Mouse (Mus musculus) heart, embryonic 14.5 days (tissue): ENCODE results near the gene Ptprn2. TPM values are rescaled to one million over a fixed set of nuclear protein-coding genes. Genes with fewer than 3 reads are reported as not detected.

Source experiments
- ATAC-seq: fragments of 200-750 bp; cut with Nextera tagmentation; 2 replicates; pipeline ENCODE4 v1.8.0; 2017; ENCODE audit warnings: low read depth, moderate TSS enrichment; ENCODE audit not compliant: insufficient number of reproducible peaks, insufficient read depth, low FRiP score
- H3K27ac ChIP-seq, 2 experiments: fragments of 200-500 bp in 1 of 2; fragments of 300-500 bp in 1 of 2; sonication (generic) in 1 of 2; replicated peaks in 1 of 2; 2 replicates each; pipeline ENCODE4 v1.5.1; 2012 to 2014; ENCODE audit warnings: low read depth in 2 of 2, low read length in 2 of 2, control low read depth in 1 of 2, mild to moderate bottlenecking in 1 of 2, mixed read lengths in 1 of 2; ENCODE audit not compliant: control insufficient read depth in 1 of 2, insufficient read depth in 1 of 2
- H3K27me3 ChIP-seq: fragments of 300-500 bp; sonication (generic); 2 replicates; pipeline ENCODE4 v1.6.1; 2014; ENCODE audit warnings: mild to moderate bottlenecking, low read length, control low read depth; ENCODE audit not compliant: control insufficient read depth, insufficient read depth
- H3K36me3 ChIP-seq: fragments of 300-500 bp; sonication (generic); 2 replicates; pipeline ENCODE4 v1.6.1; 2014; ENCODE audit warnings: mild to moderate bottlenecking, control low read depth, low read length, mixed read lengths; ENCODE audit not compliant: control insufficient read depth, insufficient read depth
- H3K4me1 ChIP-seq, 2 experiments: fragments of 200-500 bp in 1 of 2; fragments of 300-500 bp in 1 of 2; sonication (generic) in 1 of 2; 2 replicates each; pipeline ENCODE4 v1.6.1; 2012 to 2014; ENCODE audit warnings: low read length in 2 of 2, control low read depth in 1 of 2, mixed read lengths in 1 of 2; ENCODE audit not compliant: control insufficient read depth in 2 of 2, insufficient read depth in 2 of 2
- H3K4me2 ChIP-seq: fragments of 300-500 bp; sonication (generic); 2 replicates; pipeline ENCODE4 v1.6.1; 2014; ENCODE audit warnings: mild to moderate bottlenecking, low read length
- H3K4me3 ChIP-seq, 2 experiments: fragments of 200-500 bp in 1 of 2; fragments of 300-500 bp in 1 of 2; sonication (generic) in 1 of 2; 2 replicates each; pipeline ENCODE4 v1.5.1; 2012 to 2014; ENCODE audit warnings: low read length in 2 of 2, mild to moderate bottlenecking in 2 of 2, control low read depth in 1 of 2, low read depth in 1 of 2, moderate library complexity in 1 of 2; ENCODE audit not compliant: control insufficient read depth in 1 of 2, insufficient read depth in 1 of 2
- H3K9ac ChIP-seq: fragments of 300-500 bp; sonication (generic); 2 replicates; pipeline ENCODE4 v1.6.1; 2014; ENCODE audit warnings: mild to moderate bottlenecking, low read length
- H3K9me3 ChIP-seq: fragments of 300-500 bp; sonication (generic); 2 replicates; pipeline ENCODE4 v1.6.1; 2016; ENCODE audit warnings: low read length, control low read depth; ENCODE audit not compliant: control insufficient read depth
- WGBS: fragments of 180-500 bp; shearing (Covaris S2); extraction: QIAGEN DNeasy Blood & Tissue Kit; methylation state at CpG from one replicate; pipeline ENCODE4 v1.1.7; 2014; 5-methylcytosine and 5-hydroxymethylcytosine counted together
- polyA plus RNA-seq: library from polyadenylated mRNA; unstranded; fragments of >200 nt; fragmentation: Nextera tagmentation; extraction: Ambion mirVana; gene quantifications from 2 replicates; pipeline ENCODE4 v1.2.1, GENCODE M21; 2014

Ptprn2 gene
- polyA plus RNA-seq, 1 experiment from 2014 or later, result 0.20 TPM

DNA sequence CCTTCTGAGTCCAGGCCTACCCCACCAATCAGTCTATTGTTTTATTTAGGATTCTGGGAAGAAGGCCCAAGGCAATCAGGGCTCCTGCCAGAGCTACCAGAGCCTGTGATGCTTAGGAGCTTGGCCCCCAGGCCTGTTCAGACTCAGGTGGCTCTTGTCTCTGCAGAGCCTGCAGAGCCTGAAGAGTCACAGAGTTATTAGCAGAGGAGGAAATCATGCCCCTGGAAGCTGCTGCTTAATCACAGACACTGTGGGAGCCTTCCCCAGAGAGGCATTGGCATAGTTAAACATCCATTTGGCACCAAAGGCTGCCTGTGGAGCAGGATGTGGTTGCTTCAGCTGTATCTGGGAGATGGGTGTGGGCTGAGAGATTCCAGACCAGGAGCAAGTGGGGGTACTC, 30.3 kb downstream of the Ptprn2 start:
- no peak for ATAC-seq
- Histone ChIP-seq H3K9ac (no peak overlapping the region), H3K27ac (no peak overlapping the region), H3K4me1 (no peaks in the 10 kb centered on the region), H3K4me3 (no peak overlapping the region), H3K27me3 (no peaks in the 10 kb centered on the region), H3K4me2 (no peak overlapping the region), H3K36me3 (no peaks in the 10 kb centered on the region), H3K9me3 (no peaks in the 10 kb centered on the region)

DNA sequence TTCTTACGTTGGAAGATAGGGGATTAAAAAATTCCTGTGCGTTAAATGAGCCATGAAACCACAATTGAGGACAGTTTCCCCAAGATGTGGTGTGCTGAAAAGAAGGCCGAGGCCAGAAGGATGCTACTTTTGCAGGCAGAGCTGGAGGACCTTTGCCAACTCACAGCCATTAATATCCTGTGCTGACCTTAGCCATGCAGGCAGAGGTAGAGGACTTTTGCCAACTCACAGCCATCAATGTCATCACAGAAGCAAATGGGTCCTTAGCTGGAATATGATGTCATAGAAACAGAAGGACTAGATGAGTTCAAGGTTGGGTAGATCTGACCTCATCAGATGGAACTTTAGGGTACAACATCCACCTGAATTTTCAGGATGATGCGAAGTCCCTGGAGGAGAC, 43.3 kb downstream of the Ptprn2 start:
- no peaks in the 10 kb centered on the region for H3K9me3 ChIP-seq
- 74% methylated on average over 4 of the region's 4 CpGs for WGBS
- H3K27me3 ChIP-seq, result no peaks in the 10 kb centered on the region
- ATAC-seq, result no peak
- H3K36me3 ChIP-seq, result no peaks in the 10 kb centered on the region
- H3K4me3 ChIP-seq, result no peak overlapping the region
- H3K4me2 ChIP-seq, result no peak overlapping the region
- no peaks in the 10 kb centered on the region for H3K4me1 ChIP-seq
- no peak overlapping the region for H3K27ac ChIP-seq
- H3K9ac ChIP-seq, result no peak overlapping the region

DNA sequence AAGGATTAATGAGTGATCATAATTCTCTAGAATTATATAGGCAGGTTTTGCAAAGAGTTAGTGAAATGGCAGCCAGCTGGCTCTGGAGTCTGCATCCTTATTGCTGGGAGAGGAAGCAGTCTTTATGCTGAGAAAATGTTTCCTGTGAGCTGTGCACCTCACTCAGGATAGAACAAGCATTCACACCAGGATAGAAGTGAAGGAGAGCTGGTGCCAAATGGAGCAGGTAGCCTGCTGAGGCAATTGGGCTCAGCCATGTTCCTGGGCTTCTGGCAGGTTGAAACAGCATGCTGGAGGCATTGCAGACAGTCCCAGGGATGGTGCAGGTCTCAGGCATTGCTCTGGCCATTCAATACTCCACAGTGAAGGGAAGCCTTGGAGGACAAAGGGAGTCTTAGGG, 47.8 kb downstream of the Ptprn2 start:
- Histone ChIP-seq H3K9ac (no peak overlapping the region), H3K27ac (no peak overlapping the region), H3K9me3 (no peaks in the 10 kb centered on the region), H3K4me3 (no peak overlapping the region), H3K4me2 (no peak overlapping the region), H3K4me1 (no peaks in the 10 kb centered on the region), H3K36me3 (no peaks in the 10 kb centered on the region), H3K27me3 (no peaks in the 10 kb centered on the region)
- no peak for ATAC-seq

DNA sequence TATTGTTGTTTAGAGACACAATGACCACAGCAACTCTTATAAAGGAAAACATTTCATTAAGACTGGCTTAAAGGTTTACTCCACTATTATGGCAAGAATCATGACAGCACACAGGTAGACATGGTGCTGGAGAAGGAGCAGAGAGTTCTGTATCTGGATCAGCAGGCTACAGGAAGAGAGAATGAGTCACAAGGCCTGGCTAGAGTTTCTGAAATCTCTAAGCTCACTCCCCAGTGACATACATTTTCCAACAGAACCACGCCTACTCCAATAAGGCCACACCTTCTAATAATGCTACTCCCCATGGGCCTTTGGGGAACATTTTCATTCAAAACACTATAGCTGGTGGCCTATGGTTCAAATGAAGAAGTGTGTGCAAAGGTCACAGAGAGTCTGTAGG, 53.8 kb downstream of the Ptprn2 start:
- H3K4me1 ChIP-seq, result no peaks in the 10 kb centered on the region
- H3K27me3 ChIP-seq, result no peaks in the 10 kb centered on the region
- H3K4me2 ChIP-seq, result no peak overlapping the region
- H3K4me3 ChIP-seq, result no peak overlapping the region
- no peak overlapping the region for H3K9ac ChIP-seq
- H3K36me3 ChIP-seq, result no peaks in the 10 kb centered on the region
- no peak for ATAC-seq
- 81% methylated on average over 1 of the region's 1 CpGs for WGBS
- no peaks in the 10 kb centered on the region for H3K9me3 ChIP-seq
- no peak overlapping the region for H3K27ac ChIP-seq

DNA sequence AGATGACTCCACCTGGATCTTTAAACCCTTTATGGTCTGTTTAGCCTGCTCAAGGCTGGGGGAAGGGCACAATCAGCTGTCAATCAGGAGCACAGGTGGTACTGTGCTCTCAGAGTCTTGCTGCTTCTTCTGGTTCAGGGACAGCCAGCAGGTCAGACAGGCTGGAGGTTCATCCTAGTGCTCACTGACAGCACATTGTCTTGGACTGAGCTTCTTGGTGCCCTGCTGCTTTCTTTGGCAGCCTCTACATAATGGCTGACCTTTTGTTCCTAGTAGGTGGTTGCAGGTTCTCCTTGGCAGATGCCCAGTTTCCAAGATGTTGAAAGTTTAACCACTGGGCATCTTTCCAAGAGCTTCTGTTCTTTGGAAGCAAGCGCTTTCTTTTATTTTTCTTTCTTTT, 55.1 kb downstream of the Ptprn2 start:
- H3K27me3 ChIP-seq, result no peaks in the 10 kb centered on the region
- H3K9me3 ChIP-seq, result no peaks in the 10 kb centered on the region
- no peak overlapping the region for H3K4me3 ChIP-seq
- H3K4me1 ChIP-seq, result no peaks in the 10 kb centered on the region
- H3K36me3 ChIP-seq, result no peaks in the 10 kb centered on the region
- no peak overlapping the region for H3K9ac ChIP-seq
- ATAC-seq, result no peak
- no peak overlapping the region for H3K4me2 ChIP-seq
- WGBS, result 74% methylated on average over 1 of the region's 1 CpGs
- H3K27ac ChIP-seq, result no peak overlapping the region

DNA sequence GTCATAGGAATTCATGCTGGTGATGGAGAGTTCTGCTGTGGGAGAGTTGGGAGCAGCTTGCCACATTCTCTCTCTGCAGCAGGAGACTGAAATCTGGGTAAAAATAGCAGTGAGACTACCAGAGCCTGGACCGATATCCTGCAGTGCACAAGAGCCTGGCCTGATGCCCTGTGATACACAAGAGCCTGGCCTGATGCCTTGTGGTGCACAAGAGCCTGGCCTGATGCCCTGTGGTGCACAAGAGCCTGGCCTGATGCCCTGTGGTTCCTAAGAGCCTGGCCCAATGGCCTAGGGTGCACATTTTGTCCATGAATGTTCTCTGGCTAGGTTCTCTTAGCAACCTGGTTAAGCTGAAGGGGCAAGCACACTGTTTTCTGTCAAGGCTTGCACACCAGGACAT, 64.5 kb downstream of the Ptprn2 start:
- Histone ChIP-seq H3K27ac (no peak overlapping the region), H3K4me2 (no peak overlapping the region), H3K4me3 (no peak overlapping the region), H3K4me1 (no peaks in the 10 kb centered on the region), H3K9me3 (no peaks in the 10 kb centered on the region), H3K36me3 (no peaks in the 10 kb centered on the region), H3K27me3 (no peaks in the 10 kb centered on the region), H3K9ac (no peak overlapping the region)
- ATAC-seq, result no peak
- WGBS, result 22% methylated on average over 1 of the region's 1 CpGs

DNA sequence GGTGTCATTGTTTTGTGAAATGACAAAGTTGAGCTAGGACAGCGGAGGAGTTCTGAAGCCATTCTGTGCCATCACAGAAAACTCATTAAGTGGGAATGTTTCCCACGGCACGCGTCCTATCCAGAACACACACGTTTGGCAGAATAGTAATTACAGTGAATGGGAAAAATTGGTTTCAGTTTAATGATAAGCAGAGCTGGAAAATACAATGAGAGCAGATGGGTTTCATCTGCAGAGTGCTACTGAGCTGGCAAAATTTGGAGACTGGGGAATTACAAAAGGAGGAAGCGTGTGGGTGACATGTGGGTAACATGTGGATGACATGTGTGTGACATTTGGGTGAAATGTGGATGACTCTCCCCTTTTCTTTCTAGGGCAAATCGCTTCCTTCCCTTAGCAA, 66.0 kb downstream of the Ptprn2 start:
- Histone ChIP-seq H3K27me3 (no peaks in the 10 kb centered on the region), H3K9ac (no peak overlapping the region), H3K36me3 (no peaks in the 10 kb centered on the region), H3K4me2 (no peak overlapping the region), H3K4me1 (no peaks in the 10 kb centered on the region), H3K9me3 (no peaks in the 10 kb centered on the region), H3K4me3 (no peak overlapping the region), H3K27ac (no peak overlapping the region)
- no peak for ATAC-seq
- 82% methylated on average over 7 of the region's 7 CpGs for WGBS

DNA sequence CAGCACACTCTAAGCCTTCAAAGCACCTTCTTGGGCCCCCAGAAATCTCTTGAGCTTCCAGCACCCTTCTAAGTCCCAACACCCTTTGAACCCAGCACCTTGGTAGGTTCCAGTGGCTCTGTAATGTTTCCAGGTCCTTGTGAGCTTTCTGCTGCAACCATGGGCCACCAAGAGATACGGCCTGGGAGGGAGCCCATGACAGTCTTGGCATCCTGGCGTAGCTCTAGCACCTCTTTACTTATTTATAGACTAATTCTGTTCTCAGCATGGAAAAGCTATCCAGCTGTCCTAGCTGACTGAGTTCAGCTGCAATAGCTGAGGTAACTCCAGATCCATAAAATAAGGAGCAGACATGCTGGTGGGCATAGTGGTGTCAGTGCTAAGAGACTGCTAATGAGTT, 66.8 kb downstream of the Ptprn2 start:
- 69% methylated on average over 2 of the region's 2 CpGs for WGBS

More for the DNA sequence above, 66.8 kb downstream of the Ptprn2 start:
- no peaks in the 10 kb centered on the region for H3K36me3 ChIP-seq
- no peak overlapping the region for H3K4me3 ChIP-seq
- no peak overlapping the region for H3K9ac ChIP-seq
- no peak overlapping the region for H3K4me2 ChIP-seq
- no peaks in the 10 kb centered on the region for H3K27me3 ChIP-seq
- no peak for ATAC-seq
- H3K27ac ChIP-seq, result no peak overlapping the region
- H3K4me1 ChIP-seq, result no peaks in the 10 kb centered on the region
- no peaks in the 10 kb centered on the region for H3K9me3 ChIP-seq
